Mouse (Mus musculus) neural tube, embryonic 14.5 days (tissue): ENCODE measurements at regions not wholly inside any gene's neighbourhood (a gene's known extent, or its start where the extent isn't known, plus 50 kb on each side); places are given as distances from the start of the nearest gene placed in this dataset.

ENCODE experiments used
- ATAC-seq: fragments of 200-750 bp; cut with Nextera tagmentation; 2 replicates; pipeline ENCODE4 v1.8.0; 2017; ENCODE audit warnings: low read depth, mild to moderate bottlenecking, moderate TSS enrichment, moderate library complexity
- H3K27ac ChIP-seq: fragments of 300-500 bp; sonication (generic); 2 replicates; pipeline ENCODE4 v1.5.1; 2014; ENCODE audit warnings: low read depth, mild to moderate bottlenecking, control low read depth, low read length, moderate library complexity, mixed read lengths
- H3K27me3 ChIP-seq: fragments of 300-500 bp; sonication (generic); 2 replicates; pipeline ENCODE4 v1.6.1; 2014; ENCODE audit warnings: low read length; ENCODE audit not compliant: control insufficient read depth, insufficient read depth
- H3K36me3 ChIP-seq: fragments of 300-500 bp; sonication (generic); 2 replicates; pipeline ENCODE4 v1.6.1; 2014; ENCODE audit warnings: low read length, mixed read lengths; ENCODE audit not compliant: control insufficient read depth, insufficient read depth
- H3K4me1 ChIP-seq: fragments of 300-500 bp; sonication (generic); 2 replicates; pipeline ENCODE4 v1.6.1; 2014; ENCODE audit warnings: low read length; ENCODE audit not compliant: control insufficient read depth, insufficient read depth
- H3K4me2 ChIP-seq: fragments of 300-500 bp; sonication (generic); 2 replicates; pipeline ENCODE4 v1.6.1; 2014; ENCODE audit warnings: mild to moderate bottlenecking, low read depth, low read length, control low read depth
- H3K4me3 ChIP-seq: fragments of 300-500 bp; sonication (generic); 2 replicates; pipeline ENCODE4 v1.5.1; 2014; ENCODE audit warnings: low read depth, low read length, control low read depth, mixed read lengths
- H3K9ac ChIP-seq: fragments of 300-500 bp; sonication (generic); replicated peaks from 2 replicates; pipeline ENCODE4 v1.6.1; 2014; ENCODE audit warnings: low read depth, mild to moderate bottlenecking, control low read depth, low read length, mixed read lengths
- H3K9me3 ChIP-seq: fragments of 300-500 bp; sonication (generic); 2 replicates; pipeline ENCODE4 v1.6.1; 2016; ENCODE audit warnings: low read length; ENCODE audit not compliant: control insufficient read depth
- WGBS: fragments of 180-500 bp; shearing (Covaris S2); extraction: QIAGEN DNeasy Blood & Tissue Kit; methylation state at CpG from one replicate; pipeline ENCODE4 v1.1.7; 2014; 5-methylcytosine and 5-hydroxymethylcytosine counted together

- no peaks in the 10 kb centered on the region for H3K27me3 ChIP-seq
- H3K4me2 ChIP-seq, result no peak overlapping the region
- 78% methylated on average over 5 of the region's 5 CpGs for WGBS
- 0 out of 2 replicates have a peak, but pooled peaks have one; percentile 14 for ATAC-seq
- no peaks in the 10 kb centered on the region for H3K9me3 ChIP-seq
- H3K27ac ChIP-seq, result no peak overlapping the region
- no peak overlapping the region for H3K9ac ChIP-seq
- H3K4me3 ChIP-seq, result no peak overlapping the region
- H3K4me1 ChIP-seq, result no peaks in the 10 kb centered on the region
- no peaks in the 10 kb centered on the region for H3K36me3 ChIP-seq
Measured at GRCm38 (mm10) chr5:119015181-119015580, 454.7 kb downstream of the Med13l start.

GRCm38 (mm10) chr5:119015606-119016255 lies 455.3 kb downstream of the Med13l start:
- peak; percentile 58; the same call in 1 of the 2 replicates for ATAC-seq
- H3K27ac ChIP-seq, result no peak overlapping the region
- H3K4me3 ChIP-seq, result no peak overlapping the region
- H3K4me2 ChIP-seq, result no peak overlapping the region
- no peaks in the 10 kb centered on the region for H3K27me3 ChIP-seq
- no peaks in the 10 kb centered on the region for H3K9me3 ChIP-seq
- 4% methylated on average over 15 of the region's 15 CpGs for WGBS
- no peaks in the 10 kb centered on the region for H3K36me3 ChIP-seq
- H3K9ac ChIP-seq, result no peak overlapping the region
- H3K4me1 ChIP-seq, result no peaks in the 10 kb centered on the region

- Histone ChIP-seq H3K4me3 (no peak overlapping the region), H3K36me3 (no peaks in the 10 kb centered on the region), H3K27ac (no peak overlapping the region), H3K4me1 (no peaks in the 10 kb centered on the region), H3K9ac (no peak overlapping the region), H3K9me3 (no peaks in the 10 kb centered on the region), H3K27me3 (no peaks in the 10 kb centered on the region), H3K4me2 (no peak overlapping the region)
- 3% methylated on average over 4 of the region's 4 CpGs for WGBS
- no peak for ATAC-seq
Measured at GRCm38 (mm10) chr5:119016420-119016819, 455.9 kb downstream of the Med13l start.

GRCm38 (mm10) chr5:119023947-119024346 lies 463.5 kb downstream of the Med13l start:
- no peak for ATAC-seq
- WGBS, result 42% methylated on average over 8 of the region's 8 CpGs
- Histone ChIP-seq H3K36me3 (no peaks in the 10 kb centered on the region), H3K4me2 (no peak overlapping the region), H3K9me3 (no peaks in the 10 kb centered on the region), H3K9ac (no peak overlapping the region), H3K4me1 (no peaks in the 10 kb centered on the region), H3K27me3 (no peaks in the 10 kb centered on the region), H3K4me3 (no peak overlapping the region), H3K27ac (no peak overlapping the region)

- Histone ChIP-seq H3K4me2 (no peak overlapping the region), H3K36me3 (no peaks in the 10 kb centered on the region), H3K27ac (no peak overlapping the region), H3K4me1 (no peaks in the 10 kb centered on the region), H3K27me3 (no peaks in the 10 kb centered on the region), H3K9ac (no peak overlapping the region), H3K9me3 (no peaks in the 10 kb centered on the region), H3K4me3 (no peak overlapping the region)
- WGBS, result 81% methylated on average over 5 of the region's 5 CpGs
- ATAC-seq, result no peak
Measured at GRCm38 (mm10) chr5:119032051-119032450, 471.6 kb downstream of the Med13l start.

GRCm38 (mm10) chr5:119044548-119044947 lies 484.1 kb downstream of the Med13l start:
- WGBS, result 90% methylated on average over 10 of the region's 10 CpGs
- no peak overlapping the region for H3K4me3 ChIP-seq
- H3K4me1 ChIP-seq, result no peaks in the 10 kb centered on the region

GRCm38 (mm10) chr5:119047581-119047980 lies 487.1 kb downstream of the Med13l start:
- no peak overlapping the region for H3K4me3 ChIP-seq
- no peaks in the 10 kb centered on the region for H3K4me1 ChIP-seq
- no peak for ATAC-seq
- H3K9me3 ChIP-seq, result no peaks in the 10 kb centered on the region
- H3K9ac ChIP-seq, result no peak overlapping the region
- no peaks in the 10 kb centered on the region for H3K27me3 ChIP-seq
- H3K4me2 ChIP-seq, result no peak overlapping the region
- 45% methylated on average over 4 of the region's 4 CpGs for WGBS
- H3K27ac ChIP-seq, result no peak overlapping the region
- H3K36me3 ChIP-seq, result no peaks in the 10 kb centered on the region

More at GRCm38 (mm10) chr5:119044548-119044947, 484.1 kb downstream of the Med13l start:
- Histone ChIP-seq H3K9ac (no peak overlapping the region), H3K4me2 (no peak overlapping the region), H3K9me3 (no peaks in the 10 kb centered on the region), H3K27me3 (no peaks in the 10 kb centered on the region), H3K27ac (no peak overlapping the region), H3K36me3 (no peaks in the 10 kb centered on the region)
- ATAC-seq, result no peak

GRCm38 (mm10) chr5:119052354-119052996 lies 492.0 kb downstream of the Med13l start:
- no peak for ATAC-seq
- H3K9ac ChIP-seq, result no peak overlapping the region
- WGBS, result 52% methylated on average over 11 of the region's 11 CpGs
- H3K9me3 ChIP-seq, result no peaks in the 10 kb centered on the region
- no peak overlapping the region for H3K4me3 ChIP-seq
- no peaks in the 10 kb centered on the region for H3K27me3 ChIP-seq
- H3K4me2 ChIP-seq, result no peak overlapping the region
- no peaks in the 10 kb centered on the region for H3K36me3 ChIP-seq
- no peaks in the 10 kb centered on the region for H3K4me1 ChIP-seq
- no peak overlapping the region for H3K27ac ChIP-seq

GRCm38 (mm10) chr5:119053738-119054137 lies 493.3 kb downstream of the Med13l start:
- no peak for ATAC-seq
- Histone ChIP-seq H3K9ac (no peak overlapping the region), H3K4me1 (no peaks in the 10 kb centered on the region), H3K27me3 (no peaks in the 10 kb centered on the region), H3K4me3 (no peak overlapping the region), H3K27ac (no peak overlapping the region), H3K9me3 (no peaks in the 10 kb centered on the region), H3K36me3 (no peaks in the 10 kb centered on the region), H3K4me2 (no peak overlapping the region)
- 86% methylated on average over 8 of the region's 8 CpGs for whole genome bisulfite sequencing
